Mouse (Mus musculus) heart, adult 18-20 months (tissue): ENCODE data around the gene Fam120b. TPM values are rescaled to one million over a fixed set of nuclear protein-coding genes. Genes with fewer than 3 reads are reported as not detected.
A peak's percentile ranks its signal among the peaks of the same experiment; 100 is the strongest.
"Not testable (repeated sequence)": the region's sequence is repeated elsewhere in the genome, so short reads cannot be mapped to it uniquely, and the experiment has no call there.

Experiments
- DNase-seq, 2 experiments: peaks; one replicate each; pipeline ENCODE4 v3.0.0; 2021 to 2022; ENCODE audit warnings: mixed read lengths in 1 of 2
- total RNA-seq, 2 experiments: library from RNA; stranded (reverse); gene quantifications; 2 replicates each; pipeline ENCODE4 v1.2.3; 2021

The Fam120b gene
- total RNA-seq, 2 experiments from 2014 or later: 11.9 to 12.8 TPM

DNA sequence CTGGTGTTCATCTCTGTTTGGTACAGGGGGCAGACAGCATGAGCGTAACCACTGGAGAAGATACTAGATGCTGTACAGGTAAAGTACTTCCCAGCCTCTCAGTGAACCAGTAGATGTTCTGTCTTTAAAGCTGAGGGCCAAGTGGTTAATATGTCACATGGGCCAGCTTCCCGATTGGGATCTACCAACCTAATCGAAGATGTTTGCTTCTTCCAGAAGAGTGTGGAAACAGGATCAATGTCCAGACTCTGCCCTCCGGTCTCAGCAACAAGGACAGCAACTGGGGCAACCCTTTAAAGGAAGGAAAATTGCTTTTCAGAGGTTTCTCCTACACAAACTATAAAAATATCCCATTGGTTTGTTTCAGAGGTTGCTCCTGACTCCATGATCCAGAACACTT lies 35.5 kb downstream of the Fam120b start:
- DNase-seq: no peak

DNA sequence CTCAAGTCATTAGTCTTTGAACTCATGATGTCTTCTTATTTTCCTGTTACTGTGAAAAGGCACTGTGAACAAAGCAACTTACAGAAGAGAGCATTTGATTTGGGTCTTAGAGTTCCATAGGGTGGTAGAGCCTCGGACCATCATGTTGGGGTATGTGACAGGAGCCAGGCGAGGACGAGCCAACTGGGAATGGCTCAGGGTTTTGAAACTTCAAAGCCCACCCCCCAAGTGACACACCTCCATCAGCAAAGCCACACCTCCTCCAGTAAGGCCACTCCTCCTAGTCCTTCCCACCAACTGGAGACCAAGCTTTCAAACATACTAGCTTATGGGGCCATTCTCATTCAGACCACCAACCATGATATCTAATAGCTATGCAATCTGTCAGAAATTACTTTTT lies 36.0 kb downstream of the Fam120b start:
- no peak for DNase-seq

DNA sequence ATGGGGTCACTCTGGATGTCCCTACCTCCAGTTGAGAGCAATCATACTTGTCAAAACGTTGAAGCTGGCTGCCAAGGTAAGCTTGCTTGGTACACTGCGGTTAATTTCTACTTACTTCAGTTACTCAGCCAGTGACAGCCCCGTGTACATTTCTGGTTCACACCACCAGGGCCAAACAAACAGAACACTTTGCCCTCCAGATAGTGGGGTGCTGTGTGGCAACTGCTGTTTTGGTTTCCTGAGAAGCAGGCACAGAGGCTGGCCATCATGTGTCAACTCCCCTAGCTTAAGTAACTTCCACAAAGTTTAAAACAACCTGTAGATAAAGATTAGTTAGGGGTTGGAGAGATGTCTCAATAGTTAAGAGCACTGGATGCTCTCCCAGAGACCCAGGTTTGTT lies 38.7 kb downstream of the Fam120b start:
- DNase-seq: no peak

DNA sequence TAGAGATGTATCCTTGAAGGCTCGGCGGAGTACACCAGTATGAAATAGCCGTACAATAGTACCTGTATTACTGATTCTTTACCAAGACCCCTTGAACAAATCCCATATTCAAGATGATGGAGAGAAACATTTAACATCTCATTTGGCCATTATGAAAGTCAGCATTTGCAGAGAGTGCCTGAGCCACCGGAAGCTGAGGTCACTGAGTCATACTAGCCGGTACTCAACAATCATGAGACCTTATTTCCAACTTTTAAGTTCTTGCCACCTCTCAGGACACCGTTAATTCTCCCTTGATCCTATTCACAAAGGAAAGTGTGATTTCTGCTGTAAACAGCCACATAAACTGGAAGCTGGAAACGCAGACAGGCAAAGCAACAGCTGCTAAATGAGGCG lies 44.1 kb downstream of the Fam120b start:
- no peak for DNase-seq

DNA sequence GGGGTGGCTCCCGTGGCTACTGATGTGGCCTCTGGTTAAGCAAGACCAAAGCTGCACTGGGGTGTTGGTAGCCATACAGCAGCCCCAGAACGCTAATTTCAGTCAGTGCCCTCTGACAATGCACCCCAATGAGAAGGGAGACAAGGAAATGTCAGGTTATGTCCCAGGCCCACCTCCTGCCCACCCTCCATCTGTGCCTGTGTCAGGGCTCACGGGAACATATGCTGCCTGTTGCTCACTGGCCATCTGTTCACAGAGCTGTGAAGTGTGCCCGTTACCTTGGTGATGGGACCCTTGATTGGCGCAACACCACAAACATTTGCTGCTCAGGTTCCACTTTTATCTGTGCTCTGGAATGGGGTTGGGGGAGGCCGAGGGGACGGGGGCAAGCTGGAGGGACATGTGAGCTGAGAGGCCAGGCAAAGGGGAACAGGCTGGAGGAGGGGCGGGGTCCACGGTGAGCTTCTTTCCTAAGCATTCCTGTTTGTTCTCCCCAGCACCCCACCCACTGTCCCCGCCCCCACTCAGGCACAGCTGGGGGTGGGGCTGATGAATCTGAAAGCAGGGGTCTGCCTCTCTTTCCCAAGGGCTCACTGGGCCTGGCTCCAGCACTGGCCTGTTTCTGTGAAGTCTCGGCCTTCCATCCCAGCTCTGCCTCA lies 44.6 kb downstream of the Fam120b start:
- DNase-seq: no peak

DNA sequence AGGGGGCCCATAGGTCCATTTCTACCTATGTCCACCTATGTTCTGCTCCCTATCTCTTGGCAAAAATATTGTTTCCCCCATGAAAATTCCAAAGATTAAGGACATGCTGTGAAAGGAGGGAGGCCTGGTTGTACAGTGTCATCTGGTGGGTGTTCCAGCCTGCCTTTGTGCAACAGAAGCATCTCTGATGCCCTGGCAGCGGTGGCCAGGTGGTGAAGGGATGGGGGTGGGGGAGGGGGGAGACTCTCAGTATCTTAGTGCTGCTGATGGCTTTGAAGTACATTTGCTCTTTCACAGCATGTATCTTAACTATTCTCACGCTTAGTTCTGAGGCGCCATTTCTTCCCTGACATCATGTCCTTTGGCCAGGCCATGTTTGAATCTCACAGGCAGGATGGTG lies 49.4 kb downstream of the Fam120b start:
- DNase-seq: no peak

DNA sequence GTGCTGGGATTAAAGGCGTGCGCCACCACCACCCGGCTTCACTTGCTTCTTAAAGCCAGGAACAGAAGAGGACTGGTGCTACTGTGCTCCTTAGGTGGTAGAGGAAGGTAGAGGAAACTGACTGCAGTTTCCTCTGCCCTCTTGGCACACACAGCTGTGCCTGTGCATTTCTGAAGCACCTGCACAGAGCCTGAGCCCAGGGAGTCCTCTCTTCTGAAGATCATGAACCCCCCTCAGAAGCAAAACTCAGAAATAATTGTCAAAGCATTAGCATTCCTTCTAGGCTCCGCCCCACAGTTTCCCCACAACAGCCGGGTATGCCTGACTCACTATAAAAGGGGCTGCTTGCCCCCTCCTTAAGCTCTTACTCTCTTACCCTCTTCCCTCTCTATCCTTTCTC lies 51.8 kb downstream of the Fam120b start:
- DNase-seq: no peak

DNA sequence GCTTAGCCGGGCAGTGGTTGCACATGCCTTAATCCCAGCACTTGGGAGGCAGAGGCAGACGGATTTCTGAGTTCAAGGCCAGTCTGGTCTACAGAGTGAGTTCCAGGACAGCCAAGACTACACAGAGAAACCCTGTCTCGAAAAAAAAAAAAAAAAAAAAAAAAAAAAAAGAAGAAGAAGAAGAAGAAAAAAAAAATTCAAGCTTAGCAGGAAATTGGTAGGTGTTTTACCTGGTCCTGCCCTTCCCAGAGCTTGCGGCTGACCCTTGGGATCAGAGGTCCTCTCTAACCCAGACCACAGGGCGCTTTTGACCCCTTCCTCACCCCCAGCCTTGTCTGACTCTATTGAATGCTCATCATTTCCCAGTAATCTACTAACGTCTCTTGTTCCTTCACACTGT lies 53.1 kb downstream of the Fam120b start:
- not testable (repeated sequence) for DNase-seq

DNA sequence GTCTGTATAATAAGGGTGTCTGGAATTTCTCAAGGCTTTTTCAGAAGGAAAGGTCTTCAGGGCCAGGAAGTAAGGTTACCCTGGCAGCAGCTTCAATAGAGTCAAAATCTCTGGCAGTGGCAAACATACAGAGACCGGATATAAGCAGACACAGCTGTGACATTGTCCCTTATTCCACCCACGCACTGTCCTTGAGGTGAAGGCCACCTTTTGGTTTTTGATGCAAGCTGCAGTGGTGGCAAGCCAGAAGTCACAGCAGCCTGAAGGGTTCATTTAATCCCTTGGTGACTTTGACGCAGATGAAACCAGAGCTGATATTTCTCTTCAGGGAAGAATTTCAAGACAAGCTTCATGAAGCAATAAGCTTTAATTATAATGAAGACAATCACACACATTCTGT lies 53.6 kb downstream of the Fam120b start:
- DNase-seq: no peak

DNA sequence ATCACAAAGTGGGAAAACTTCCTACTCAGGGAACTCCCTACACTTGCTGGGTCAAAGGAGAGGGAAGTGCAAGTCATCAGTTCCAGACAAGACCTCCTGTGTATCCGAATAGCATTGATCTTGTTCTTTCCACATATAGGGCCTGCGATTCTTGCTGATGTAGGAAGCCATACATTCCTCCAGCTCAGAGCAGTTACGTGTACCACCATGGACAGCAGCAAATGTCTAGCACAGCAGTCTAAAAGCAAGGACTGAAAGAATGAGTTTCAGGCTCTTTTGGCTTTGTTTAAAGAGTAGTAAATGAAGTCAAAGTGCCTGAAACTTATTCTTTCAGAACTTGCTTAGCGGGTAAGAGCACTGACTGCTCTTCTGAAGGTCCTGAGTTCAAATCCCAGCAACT lies 59.2 kb downstream of the Fam120b start:
- no peak for DNase-seq

DNA sequence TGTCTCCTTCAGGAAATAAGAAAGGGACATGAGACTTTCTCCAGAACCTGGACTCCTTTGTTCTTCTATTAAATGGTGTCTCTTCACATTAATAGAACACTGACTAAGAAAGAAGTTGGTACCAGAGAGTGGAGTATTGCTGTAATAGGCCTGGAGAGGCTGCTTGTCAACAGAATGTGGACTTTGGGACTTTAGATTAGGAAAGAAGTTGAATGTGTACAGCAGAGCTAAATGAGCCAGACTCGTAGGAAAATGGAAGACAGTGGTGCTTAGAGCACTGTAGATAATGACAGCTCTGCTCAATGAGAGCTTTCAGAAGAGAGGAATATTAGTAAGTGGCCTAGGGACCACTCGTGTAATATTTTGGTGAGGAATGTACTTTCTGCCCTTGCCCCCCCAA lies 60.6 kb downstream of the Fam120b start:
- DNase-seq: no peak

DNA sequence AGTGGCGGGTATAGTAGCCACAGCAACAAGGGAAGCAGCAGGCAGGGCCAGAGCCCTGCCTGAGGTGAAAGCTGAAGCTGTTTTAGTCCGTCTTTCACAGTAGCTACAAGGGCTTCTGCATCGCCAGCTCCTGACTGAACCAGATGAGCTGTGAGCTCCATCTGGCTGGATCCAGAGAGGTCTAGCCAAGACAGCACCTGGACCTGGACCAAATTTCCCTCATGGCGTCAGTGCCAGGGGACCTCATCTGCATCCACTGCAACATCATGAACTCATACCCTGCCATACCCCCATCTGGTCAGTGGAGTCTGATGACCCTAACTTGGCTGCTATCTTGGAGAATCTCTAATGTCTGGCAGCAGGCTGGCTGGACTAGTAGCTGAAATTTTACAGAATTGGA lies 63.8 kb downstream of the Fam120b start:
- no peak for DNase-seq

DNA sequence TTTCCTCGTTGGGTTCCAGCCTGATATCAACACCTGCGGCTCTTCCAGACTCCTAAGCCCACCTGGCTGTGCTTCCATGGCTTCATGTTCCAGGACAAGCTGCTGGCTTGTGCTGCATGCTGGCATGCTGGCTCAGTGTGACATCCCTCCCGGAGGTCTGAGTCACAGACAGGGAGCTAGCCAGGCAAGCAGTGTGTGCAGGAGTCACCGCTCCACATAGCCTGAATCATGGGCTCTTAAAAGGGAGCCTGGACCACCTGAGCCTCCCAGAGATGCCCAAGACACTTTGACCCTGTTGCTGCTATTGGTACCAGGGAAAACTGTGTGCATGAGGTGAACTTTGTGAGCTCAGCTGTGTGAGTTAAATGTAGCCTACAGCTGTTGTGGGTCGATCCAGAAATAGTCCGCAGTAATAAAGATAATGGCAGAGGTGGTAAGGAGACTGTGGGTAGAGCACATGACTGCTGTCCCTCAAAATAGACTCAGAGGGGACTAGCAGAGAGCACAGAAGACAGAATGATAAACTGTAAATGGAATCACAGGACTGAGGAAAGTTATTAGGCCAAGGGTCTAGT lies 66.0 kb downstream of the Fam120b start:
- peak; percentile 66 to 67 for DNase-seq

DNA sequence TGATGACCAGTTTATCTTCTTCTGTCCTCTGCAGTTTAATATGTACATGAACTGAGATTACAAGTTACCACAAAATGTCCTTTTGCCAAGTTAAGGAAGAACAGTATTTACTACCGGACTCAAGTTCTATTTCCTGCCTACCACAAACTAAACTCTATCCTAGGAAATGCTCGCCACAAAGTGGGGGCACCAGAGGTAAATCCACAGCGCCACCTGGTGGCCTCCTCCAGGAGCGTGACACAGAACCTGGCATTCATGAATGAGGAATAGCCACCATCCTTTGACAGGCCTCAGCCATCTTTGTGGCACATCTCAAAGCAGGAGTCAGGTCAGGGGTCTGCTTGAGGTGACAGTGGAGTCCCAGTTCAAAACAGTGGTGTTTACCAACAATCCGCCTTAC lies 71.7 kb downstream of the Fam120b start:
- DNase-seq: peak; percentile 52 to 84

DNA sequence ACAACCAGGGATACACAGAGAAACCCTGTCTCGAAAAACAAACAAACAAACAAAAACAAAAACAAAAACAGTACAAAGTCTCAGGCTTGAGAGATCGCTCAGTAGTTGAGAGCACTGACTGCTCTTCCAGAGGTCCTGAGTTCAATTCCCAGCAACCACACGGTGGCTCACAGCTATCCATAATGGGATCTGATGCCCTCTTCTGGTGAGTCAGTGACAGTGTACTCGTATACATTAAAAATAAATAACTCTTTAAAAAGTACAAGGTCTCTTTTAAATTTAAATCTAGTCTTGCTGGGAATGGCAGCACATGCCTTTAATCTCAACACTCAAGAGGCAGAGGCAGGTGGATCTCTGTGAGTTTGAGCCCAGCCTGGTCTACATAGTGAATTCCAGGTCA lies 76.7 kb downstream of the Fam120b start:
- no peak for DNase-seq

Other genes with a start within 250 kb of the Fam120b start
- gene Dll1, start 19.3 kb upstream of the Fam120b start, total RNA-seq: 1 to 10 TPM; 4.6 to 5.6 TPM
- 100 to 1,000 TPM; 128 to 135 TPM for gene Psmb1, start 103.5 kb downstream of the Fam120b start, total RNA-seq
- gene Tbp, start 103.7 kb downstream of the Fam120b start, total RNA-seq: 10 to 100 TPM; 10.2 to 11.2 TPM
- 10 to 100 TPM; 16.6 to 20.5 TPM for gene Pdcd2, start 131.1 kb downstream of the Fam120b start, total RNA-seq
- gene Prdm9, start 168.2 kb downstream of the Fam120b start, total RNA-seq: 1 to 10 TPM; 1.6 to 1.9 TPM